Mouse (Mus musculus) heart, adult 2 months (tissue): ENCODE measurements around the gene Usp50. TPM values are rescaled to one million over a fixed set of nuclear protein-coding genes. Genes with fewer than 3 reads are reported as not detected.
A peak's percentile ranks its signal among the peaks of the same experiment; 100 is the strongest.

Source experiments
- DNase-seq, 2 experiments: peaks; one replicate each; pipeline ENCODE4 v3.0.0; 2021
- H3K27ac ChIP-seq: fragments of 200-600 bp; 2 replicates; pipeline ENCODE4 v1.8.1; 2022
- H3K27me3 ChIP-seq: fragments of 200-500 bp; 2 replicates; pipeline ENCODE4 v1.6.1; 2012; ENCODE audit warnings: mild to moderate bottlenecking, low read length, inconsistent platforms, mixed read lengths; ENCODE audit not compliant: control insufficient read depth, insufficient read depth
- H3K36me3 ChIP-seq: fragments of 200-500 bp; 2 replicates; pipeline ENCODE4 v1.6.1; 2012; ENCODE audit warnings: low read length, inconsistent platforms; ENCODE audit not compliant: control insufficient read depth, insufficient read depth
- H3K4me1 ChIP-seq: fragments of 200-500 bp; 2 replicates; pipeline ENCODE4 v1.6.1; 2011; ENCODE audit warnings: low read length; ENCODE audit not compliant: control insufficient read depth, insufficient read depth
- H3K4me3 ChIP-seq: fragments of 200-600 bp; 2 replicates; pipeline ENCODE4 v1.8.1; 2022
- H3K79me2 ChIP-seq: fragments of 200-500 bp; replicated peaks from 2 replicates; pipeline ENCODE4 v1.6.1; 2012; ENCODE audit warnings: mild to moderate bottlenecking, inconsistent platforms, low read length, moderate library complexity, mixed read lengths; ENCODE audit not compliant: control insufficient read depth, insufficient read depth
- H3K9ac ChIP-seq: fragments of 200-500 bp; 2 replicates; pipeline ENCODE4 v1.6.1; 2012; ENCODE audit warnings: low read depth, mild to moderate bottlenecking, control low read depth, inconsistent platforms, low read length, mixed read lengths
- CTCF ChIP-seq: fragments of 200-600 bp; IDR thresholded peaks from 2 replicates; pipeline ENCODE4 v1.8.1; 2022; ENCODE audit warnings: antibody characterized with exemption, mild to moderate bottlenecking, moderate library complexity
- EP300 ChIP-seq: fragments of 200-500 bp; IDR thresholded peaks from 2 replicates; pipeline ENCODE4 v1.6.1; 2011; ENCODE audit warnings: low read depth, low read length, control low read depth; ENCODE audit not compliant: insufficient read depth
- POLR2A ChIP-seq: fragments of 200-500 bp; IDR thresholded peaks from 2 replicates; pipeline ENCODE4 v1.6.1; 2011; ENCODE audit warnings: mild to moderate bottlenecking, low read depth, low read length, control low read depth; ENCODE audit not compliant: insufficient read depth
- WGBS: fragments of 180-500 bp; shearing (Covaris S2); methylation state at CpG from one replicate; pipeline ENCODE4 v1.1.7; 2018; 5-methylcytosine and 5-hydroxymethylcytosine counted together
- intact Hi-C: fragments of 180-260 bp; cut with DNase I; formaldehyde crosslinking; loops from one replicate; pipeline ENCODE4 v1.15.1; 2025
- polyA plus RNA-seq: library from polyadenylated mRNA; depleted of rRNA; stranded (reverse); fragments of >200 nt; gene quantifications from 2 replicates; pipeline ENCODE4 v1.2.3, GENCODE M21; 2012
- total RNA-seq, 2 experiments: library from RNA; stranded (reverse); gene quantifications; 2 replicates each; pipeline ENCODE4 v1.2.3; 2021

Gene Usp50
- total and polyA plus RNA-seq, 3 experiments, result 1.5 TPM; not detected in 2

- Histone ChIP-seq H3K79me2 (no peaks in the 10 kb centered on the region), H3K27ac (no peak overlapping the region), H3K4me3 (no peak overlapping the region), H3K27me3 (no peaks in the 10 kb centered on the region), H3K36me3 (no peaks in the 10 kb centered on the region), H3K4me1 (0 out of 2 replicates have a peak, but pooled peaks cover 1% of the 10 kb centered on the region), H3K9ac (no peak overlapping the region)
- intact Hi-C loops, result no loop called here
- no peak for DNase-seq
- WGBS, result 83% methylated on average over 4 of the region's 4 CpGs
- TF ChIP-seq CTCF (no peak), EP300 (no peak), POLR2A (no peak)
Observed at GRCm38 (mm10) chr2:126778806-126779205, 4.5 kb downstream of the Usp50 start.

- no peak overlapping the region for H3K4me3 ChIP-seq
- no peak for DNase-seq
- no peak overlapping the region for H3K27ac ChIP-seq
- intact Hi-C loops, result no loop called here
- H3K27me3 ChIP-seq, result no peaks in the 10 kb centered on the region
- H3K4me1 ChIP-seq, result 0 out of 2 replicates have a peak, but pooled peaks cover 1% of the 10 kb centered on the region
- 21% methylated on average over 1 of the region's 1 CpGs for WGBS
- TF ChIP-seq CTCF (no peak), POLR2A (no peak), EP300 (no peak)
- H3K79me2 ChIP-seq, result no peaks in the 10 kb centered on the region
- H3K9ac ChIP-seq, result no peak overlapping the region
- no peaks in the 10 kb centered on the region for H3K36me3 ChIP-seq
Observed at GRCm38 (mm10) chr2:126776416-126776815, 6.9 kb downstream of the Usp50 start.

GRCm38 (mm10) chr2:126775951-126776350 is 7.3 kb downstream of the Usp50 start:
- intact Hi-C loops, result no loop called here

GRCm38 (mm10) chr2:126772217-126772616 is 11.1 kb downstream of the Usp50 start:
- no peak overlapping the region for H3K27ac ChIP-seq
- no peak overlapping the region for H3K4me3 ChIP-seq
- no peak for DNase-seq
- no peak overlapping the region for H3K9ac ChIP-seq
- 87% methylated on average over 5 of the region's 5 CpGs for WGBS
- H3K4me1 ChIP-seq, result 0 out of 2 replicates have a peak, but pooled peaks cover 1% of the 10 kb centered on the region
- H3K36me3 ChIP-seq, result no peaks in the 10 kb centered on the region
- intact Hi-C loops, result no loop called here
- TF ChIP-seq POLR2A, result no peak
- no peak for TF ChIP-seq CTCF
- no peak for TF ChIP-seq EP300
- no peaks in the 10 kb centered on the region for H3K79me2 ChIP-seq
- no peaks in the 10 kb centered on the region for H3K27me3 ChIP-seq

More at GRCm38 (mm10) chr2:126775951-126776350, 7.3 kb downstream of the Usp50 start:
- no peaks in the 10 kb centered on the region for H3K36me3 ChIP-seq
- no peak overlapping the region for H3K27ac ChIP-seq
- no peaks in the 10 kb centered on the region for H3K27me3 ChIP-seq
- H3K9ac ChIP-seq, result no peak overlapping the region
- 47% methylated on average over 4 of the region's 4 CpGs for WGBS
- H3K4me1 ChIP-seq, result 0 out of 2 replicates have a peak, but pooled peaks cover 1% of the 10 kb centered on the region
- DNase-seq, result no peak
- TF ChIP-seq EP300 (no peak), CTCF (no peak), POLR2A (no peak)
- H3K79me2 ChIP-seq, result no peaks in the 10 kb centered on the region
- H3K4me3 ChIP-seq, result no peak overlapping the region

GRCm38 (mm10) chr2:126769431-126770181 is 13.7 kb downstream of the Usp50 start:
- no peak for DNase-seq
- no peak for TF ChIP-seq CTCF
- no peak for TF ChIP-seq POLR2A
- TF ChIP-seq EP300, result no peak
- Histone ChIP-seq H3K9ac (no peak overlapping the region), H3K36me3 (no peaks in the 10 kb centered on the region), H3K27ac (no peak overlapping the region), H3K79me2 (no peaks in the 10 kb centered on the region), H3K4me1 (no peaks in the 10 kb centered on the region), H3K4me3 (no peak overlapping the region), H3K27me3 (no peaks in the 10 kb centered on the region)
- intact Hi-C loops, result no loop called here
- WGBS, result 49% methylated on average over 19 of the region's 19 CpGs

- no peak for DNase-seq
- no peak overlapping the region for H3K9ac ChIP-seq
- TF ChIP-seq POLR2A (no peak), EP300 (no peak), CTCF (peak; percentile 47)
- no peak overlapping the region for H3K4me3 ChIP-seq
- 69% methylated on average over 4 of the region's 4 CpGs for WGBS
- H3K36me3 ChIP-seq, result no peaks in the 10 kb centered on the region
- no peaks in the 10 kb centered on the region for H3K4me1 ChIP-seq
- H3K27ac ChIP-seq, result no peak overlapping the region
- H3K27me3 ChIP-seq, result no peaks in the 10 kb centered on the region
- intact Hi-C loops, result no loop called here
- no peaks in the 10 kb centered on the region for H3K79me2 ChIP-seq
Observed at GRCm38 (mm10) chr2:126768194-126768593, 15.1 kb downstream of the Usp50 start.
